Mouse (Mus musculus): ENCODE measurements around the gene Rbm38. TPM values are rescaled to one million over a fixed set of nuclear protein-coding genes. Genes with fewer than 3 reads are reported as not detected.
A peak's percentile ranks its signal among the peaks of the same experiment; 100 is the strongest.

Rbm38 gene
- total RNA-seq, 2 experiments from 2014 or later = 14.8 to 21.2 TPM

DNA sequence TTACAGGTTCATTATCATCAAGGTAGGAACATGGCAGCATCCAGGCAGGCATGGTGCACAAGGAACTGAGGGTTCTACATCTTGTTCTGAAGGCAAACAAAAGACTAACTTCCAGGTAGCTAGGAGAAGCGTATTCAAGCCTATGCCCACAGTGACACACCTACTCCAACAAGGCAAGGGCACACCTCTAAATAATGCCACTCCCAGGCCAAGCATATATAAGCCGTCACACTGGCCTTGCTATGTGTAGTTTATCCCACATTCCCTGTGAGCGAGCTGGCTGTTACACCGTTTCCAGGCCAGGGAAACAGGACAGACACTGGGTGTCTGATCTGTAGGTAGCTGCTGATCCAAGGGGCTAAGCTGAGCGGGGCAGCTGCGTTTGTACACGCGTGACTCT, 8.9 kb upstream of the Rbm38 start:
- no peak for DNase-seq (ENCODE audit: low spot score in 2 of 2)

DNA sequence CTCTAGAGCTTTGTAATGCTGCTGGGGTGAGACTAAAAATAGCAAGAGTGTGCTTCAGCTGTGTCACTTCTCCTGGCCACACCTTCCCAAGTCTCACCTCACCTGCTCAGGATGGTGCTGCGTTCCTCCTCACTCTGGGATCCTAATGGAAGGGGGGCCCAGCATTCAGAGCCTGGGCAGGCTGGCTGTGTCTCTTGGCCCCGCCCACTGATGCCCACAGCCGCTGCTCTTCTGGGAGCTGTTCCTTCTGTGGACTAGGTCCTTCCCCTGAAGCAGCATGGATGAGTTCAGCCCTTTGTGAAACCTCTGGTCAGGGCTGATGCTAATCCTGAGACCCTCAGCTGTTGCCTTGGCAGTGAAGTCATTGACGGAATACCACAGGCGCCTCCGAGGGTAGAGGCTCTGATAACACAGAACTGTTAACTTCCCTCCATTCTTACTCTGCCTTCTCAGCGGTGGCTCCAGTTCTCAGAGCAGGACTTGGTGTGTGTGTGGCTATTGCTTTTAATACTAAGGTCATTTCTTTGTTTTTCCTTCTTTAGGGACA, 5.5 kb upstream of the Rbm38 start:
- DNase-seq (ENCODE audit: low spot score in 2 of 2) = no peak

DNA sequence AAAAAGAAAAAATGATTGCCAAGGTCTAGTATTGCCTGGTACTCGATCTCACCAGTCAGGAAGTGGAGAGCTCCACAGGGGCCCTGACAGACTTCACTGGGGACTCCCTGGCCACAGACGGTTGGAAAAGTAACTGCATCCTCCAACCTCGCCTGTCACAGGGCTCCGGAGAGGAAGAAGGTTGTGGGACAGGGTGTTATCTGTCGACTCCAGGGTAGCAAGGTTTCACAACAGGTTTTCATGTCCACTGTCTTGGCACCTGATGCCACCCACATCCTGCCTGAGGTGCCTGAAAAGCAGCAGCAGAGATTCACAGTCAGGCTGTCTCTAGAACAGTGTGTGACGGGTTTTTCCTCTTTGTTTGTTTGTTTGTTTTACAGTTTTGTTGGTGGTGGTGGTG, 2.4 kb upstream of the Rbm38 start:
- no peak for DNase-seq (ENCODE audit: low spot score in 2 of 2)

DNA sequence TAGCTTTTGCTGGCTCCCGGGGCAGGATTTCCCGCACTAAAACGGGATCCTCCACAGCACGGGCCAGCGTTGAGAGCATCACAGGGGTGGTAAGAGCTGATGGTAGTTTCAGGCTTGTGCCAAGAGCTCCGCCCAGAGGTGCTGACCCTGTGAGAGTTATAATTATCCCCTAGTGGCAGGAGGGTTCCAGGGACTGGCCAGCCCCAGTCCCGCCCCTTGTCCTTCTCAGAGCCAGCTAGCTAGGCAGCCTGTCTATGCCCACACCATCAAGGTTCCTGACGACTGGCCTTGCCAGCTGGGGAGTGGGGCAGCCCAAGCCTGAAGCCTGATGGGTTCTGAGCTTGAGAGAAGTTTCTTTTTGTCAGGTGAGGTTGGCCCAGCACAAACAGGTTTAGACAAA, 1.7 kb upstream of the Rbm38 start:
- DNase-seq (ENCODE audit: low spot score in 2 of 2) = peak; percentile 41 to 59

DNA sequence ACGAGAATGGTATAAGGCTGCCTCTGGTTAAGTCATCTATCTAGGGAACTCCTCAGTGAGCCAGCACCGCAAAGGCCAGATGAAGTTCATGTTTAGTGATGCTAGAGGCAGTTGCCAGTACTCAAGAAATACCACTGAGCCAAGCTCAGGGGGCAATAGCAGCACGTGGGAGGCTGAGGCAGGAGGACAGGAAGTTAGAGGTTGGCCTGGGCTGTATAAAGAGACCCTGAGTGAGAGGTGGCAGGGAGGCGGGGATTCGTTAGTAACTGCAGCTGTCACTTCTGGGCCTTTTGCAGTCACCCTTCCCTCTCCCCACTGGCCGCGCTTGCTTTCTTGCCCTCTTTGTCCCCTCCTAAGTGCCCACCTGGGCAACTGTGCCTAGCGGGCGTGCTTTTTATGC, 976 bp upstream of the Rbm38 start:
- no peak for DNase-seq (ENCODE audit: low spot score in 2 of 2)

DNA sequence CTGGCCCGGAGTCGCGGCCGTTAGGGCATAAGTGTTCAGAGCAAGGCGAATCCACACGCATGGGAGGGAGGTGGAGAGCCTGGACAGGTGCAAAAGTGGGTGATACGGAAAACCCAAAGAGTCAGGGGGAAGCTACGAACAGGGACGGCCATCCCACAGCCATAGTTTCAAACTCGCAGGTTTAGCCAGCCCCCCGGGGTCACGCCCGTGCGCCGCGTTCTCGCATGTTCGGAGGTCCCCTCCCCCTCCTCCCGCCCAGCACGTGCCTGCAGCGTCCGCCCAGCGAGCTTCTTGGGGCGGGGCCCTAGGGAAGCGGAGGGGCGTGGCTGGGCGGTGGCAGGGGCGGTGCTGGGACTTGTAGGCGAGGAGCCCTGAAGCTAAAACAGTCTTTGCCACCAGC, 508 bp upstream of the Rbm38 start:
- peak; percentile 91 to 92 for DNase-seq (ENCODE audit: low spot score in 2 of 2)

DNA sequence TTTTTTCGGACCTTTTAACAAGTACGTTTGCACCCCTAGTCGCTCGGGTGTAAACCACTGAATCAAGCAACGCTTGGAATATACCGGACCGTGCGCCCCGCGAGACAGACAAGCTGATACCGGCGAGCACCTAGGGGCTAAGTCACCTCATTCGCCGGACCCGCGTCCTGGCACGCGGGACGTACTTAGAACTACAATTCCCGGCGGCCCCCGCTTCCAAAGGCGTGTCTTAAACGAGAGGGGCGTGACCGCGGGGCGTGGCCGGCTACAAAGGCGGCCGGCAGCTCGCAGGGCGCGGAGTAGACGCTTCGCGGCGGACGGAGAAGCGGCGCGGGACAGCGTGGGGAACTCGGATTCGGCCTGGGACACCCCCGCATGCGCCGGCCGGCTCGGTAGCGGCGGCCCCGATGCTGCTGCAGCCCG, 1.3 kb downstream of the Rbm38 start:
- DNase-seq (ENCODE audit: low spot score in 2 of 2) = peak; percentile 94 to 96

DNA sequence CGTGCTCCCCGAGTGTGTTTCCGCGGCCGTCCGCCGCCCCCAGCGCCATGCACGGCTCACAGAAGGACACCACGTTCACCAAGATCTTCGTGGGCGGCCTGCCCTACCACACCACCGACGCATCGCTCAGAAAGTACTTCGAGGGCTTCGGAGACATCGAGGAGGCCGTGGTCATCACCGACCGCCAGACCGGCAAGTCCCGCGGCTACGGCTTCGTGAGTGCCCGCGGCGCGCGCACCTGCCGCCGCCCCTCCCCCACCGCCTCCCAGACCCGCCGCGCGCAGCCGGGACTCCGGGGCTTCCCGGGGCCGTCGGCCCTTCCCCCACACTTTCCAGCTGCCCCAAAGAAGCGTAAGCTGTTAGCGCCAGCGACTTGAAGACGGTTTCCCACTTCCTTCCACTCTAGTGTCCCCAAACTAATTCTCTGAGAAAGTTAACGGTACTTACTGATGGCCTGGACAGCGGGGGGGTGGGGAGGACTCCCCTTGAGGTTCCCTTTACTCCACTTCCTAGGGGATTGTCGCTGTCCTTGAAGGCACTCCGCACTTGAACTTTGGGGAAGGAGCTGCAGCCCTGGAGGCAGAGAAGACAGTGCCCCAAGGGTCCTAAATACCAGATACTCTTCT, 1.9 kb downstream of the Rbm38 start:
- DNase-seq (ENCODE audit: low spot score in 2 of 2) = peak; percentile 41 to 44

DNA sequence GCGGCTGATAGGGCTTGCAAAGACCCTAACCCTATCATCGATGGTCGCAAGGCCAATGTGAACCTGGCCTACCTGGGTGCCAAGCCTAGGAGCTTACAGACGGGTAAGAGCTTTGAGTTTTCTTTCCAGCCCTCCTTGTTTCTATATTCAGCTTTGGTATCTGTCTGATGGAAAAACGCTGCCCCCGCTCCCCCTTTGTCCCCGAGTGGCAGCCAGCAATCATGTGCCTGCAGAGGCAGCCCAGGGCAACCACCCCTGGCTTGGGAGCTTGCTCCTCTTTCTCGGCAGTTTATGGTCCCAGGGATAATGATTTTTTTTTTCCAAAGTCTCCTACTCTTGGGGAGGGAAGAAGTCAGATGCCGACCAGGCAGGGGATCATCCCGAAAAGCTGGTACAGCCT, 2.5 kb downstream of the Rbm38 start:
- DNase-seq (ENCODE audit: low spot score in 2 of 2) = no peak

DNA sequence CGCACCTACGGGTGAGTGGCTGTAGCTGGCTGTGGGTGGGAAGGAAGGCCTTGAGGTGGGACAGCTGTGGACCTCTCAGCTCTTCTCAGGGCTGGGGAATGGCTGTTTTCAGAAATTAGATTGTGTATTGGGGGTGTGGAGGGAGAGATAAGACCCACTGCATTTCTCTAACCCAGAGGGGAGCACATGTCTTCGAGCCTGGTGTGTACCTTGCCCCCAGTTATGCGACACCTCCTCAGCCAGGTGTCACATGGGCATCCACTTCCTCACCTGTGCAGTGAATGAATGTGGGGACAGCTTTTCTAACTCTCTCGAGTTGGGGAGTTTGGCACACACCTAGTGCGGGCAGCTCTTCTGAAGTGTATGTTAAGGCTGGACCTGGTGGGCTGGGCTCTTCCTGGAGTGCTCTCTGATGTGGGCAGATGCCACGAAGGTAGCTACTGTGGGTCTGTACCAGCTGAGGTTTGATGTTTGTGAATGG, 3.1 kb downstream of the Rbm38 start:
- DNase-seq (ENCODE audit: low spot score in 2 of 2) = no peak

DNA sequence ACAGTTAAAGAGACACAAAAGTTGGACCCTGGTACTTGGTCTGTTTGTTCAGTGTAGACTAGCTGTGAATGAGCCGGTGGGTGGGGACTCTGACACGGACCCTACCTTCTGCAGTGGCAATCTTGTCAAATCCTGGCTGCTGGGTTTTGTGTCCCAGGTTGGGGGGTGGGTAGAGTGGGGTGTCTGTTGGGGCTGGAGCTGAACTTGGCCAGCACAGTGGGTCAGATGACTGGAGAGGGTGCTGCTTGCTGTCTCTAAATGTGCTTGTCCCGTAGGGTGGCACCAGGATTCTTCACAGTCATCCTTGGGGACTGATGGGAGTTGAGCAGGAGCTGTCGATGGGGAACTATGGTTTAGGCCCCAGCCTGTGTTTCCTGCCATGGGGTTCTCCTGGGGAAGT, 3.7 kb downstream of the Rbm38 start:
- DNase-seq (ENCODE audit: low spot score in 2 of 2) = no peak

DNA sequence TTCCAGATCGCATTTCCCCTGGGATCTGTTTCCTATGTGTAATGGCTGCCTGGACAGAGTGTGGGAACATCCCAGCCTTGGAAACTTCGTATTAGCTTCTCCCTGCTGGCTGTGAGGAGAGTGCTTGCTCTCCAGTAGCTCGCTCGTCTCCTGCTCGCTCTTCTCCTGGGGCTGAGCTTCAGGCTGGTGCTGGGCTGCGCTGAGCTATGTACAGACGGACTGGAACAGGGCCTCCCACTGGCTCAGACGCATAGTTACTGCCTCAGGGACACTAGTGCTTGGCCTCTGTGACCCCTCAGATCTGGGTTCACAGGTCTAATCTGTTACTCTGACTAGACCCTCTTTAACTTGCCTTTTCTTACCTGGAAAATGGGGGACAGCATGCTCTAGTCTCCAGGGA, 4.1 kb downstream of the Rbm38 start:
- DNase-seq (ENCODE audit: low spot score in 2 of 2) = no peak

DNA sequence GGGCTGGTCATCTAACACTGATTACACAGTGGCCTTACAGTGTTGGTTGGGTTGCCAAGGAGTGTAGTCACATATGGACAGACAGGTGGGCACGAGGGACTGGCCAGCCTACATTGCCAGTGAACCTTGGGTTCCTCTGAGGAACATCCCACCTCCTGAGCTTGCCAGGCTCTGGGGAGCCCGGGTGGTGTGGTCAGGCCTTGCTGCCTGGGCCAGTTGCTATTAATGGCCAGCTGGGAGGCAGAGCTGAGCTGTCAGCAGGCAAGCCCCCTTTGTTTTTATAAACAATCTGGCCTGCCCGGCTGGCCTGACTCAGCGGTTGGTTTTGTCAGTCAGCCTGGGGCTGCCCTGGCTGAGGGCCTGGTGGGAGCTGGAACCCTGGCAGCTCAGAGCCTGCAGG, 4.6 kb downstream of the Rbm38 start:
- DNase-seq (ENCODE audit: low spot score in 2 of 2) = no peak

DNA sequence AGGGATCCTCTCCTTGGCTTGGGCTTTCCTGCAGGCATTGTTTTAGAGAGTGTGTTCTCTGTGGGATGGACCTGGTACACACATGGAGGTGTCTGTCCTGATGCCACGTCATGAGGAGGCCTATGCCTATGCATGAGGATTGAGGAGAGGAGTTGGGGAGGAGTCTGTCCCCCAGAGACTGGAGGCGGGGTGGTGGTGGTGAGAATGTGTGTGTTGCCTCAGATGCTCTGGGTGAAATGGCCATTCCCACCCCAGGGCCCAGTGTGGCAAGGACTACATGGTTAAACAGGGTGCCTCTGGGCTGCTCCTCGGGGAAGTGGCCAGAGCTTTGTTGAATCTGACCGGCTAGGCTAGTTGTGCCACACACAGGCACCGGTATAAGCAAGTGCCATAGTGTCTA, 6.0 kb downstream of the Rbm38 start:
- DNase-seq (ENCODE audit: low spot score in 2 of 2) = no peak

DNA sequence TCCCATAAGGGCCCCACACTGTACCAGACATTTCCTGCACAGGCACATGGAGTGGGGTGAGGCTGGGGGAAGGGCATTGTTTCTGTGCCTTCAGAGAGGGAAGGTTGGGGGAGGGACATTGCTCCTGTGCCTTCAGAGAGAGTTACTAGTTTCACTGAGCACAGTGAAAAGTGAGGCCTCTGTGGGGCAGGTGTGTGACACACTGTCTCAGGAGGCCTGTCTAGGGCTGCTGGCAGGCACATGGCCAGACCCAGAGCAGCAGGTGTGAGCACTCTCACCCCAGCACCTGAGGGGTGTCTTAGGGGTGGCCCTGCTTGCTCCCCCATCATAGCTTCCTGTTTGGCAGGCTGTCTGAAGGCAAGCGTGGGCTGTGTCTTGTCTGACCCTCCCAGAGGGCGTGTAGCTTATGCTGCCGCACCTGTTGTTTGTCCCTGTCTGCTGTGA, 6.4 kb downstream of the Rbm38 start:
- no peak for DNase-seq (ENCODE audit: low spot score in 2 of 2)

DNA sequence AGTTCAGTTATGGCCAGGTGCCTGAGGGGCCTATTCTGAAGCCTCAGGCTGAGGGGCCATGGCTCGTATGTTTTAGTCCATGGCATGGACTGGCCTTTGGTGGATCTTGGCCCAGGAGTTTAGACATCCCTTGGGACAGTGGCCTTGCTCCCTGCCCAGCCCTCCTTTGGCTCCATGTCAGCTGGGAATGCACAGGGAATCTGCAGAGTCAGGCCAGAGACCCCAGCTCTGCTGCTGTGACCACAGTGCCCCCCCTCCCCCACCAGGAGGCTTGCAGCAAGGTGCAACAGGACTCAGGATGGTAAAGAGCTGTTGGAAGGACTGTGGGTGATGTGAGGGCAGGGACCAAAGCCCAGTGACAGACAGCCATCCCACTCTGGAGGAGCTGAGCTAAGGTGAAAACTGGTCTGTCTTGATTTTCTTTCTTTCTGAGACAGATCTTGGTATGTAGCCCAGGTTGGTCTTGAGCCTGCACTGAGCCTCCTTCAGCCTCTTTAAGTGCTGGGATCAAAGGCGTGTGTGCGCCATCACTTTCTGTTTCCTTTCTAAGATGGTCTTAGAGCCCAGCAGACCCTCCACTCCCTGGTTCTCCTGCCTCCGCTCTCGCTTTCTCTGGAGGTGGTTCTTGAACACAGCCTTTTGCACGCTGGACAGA, 7.0 kb downstream of the Rbm38 start:
- DNase-seq (ENCODE audit: low spot score in 2 of 2) = no peak

DNA sequence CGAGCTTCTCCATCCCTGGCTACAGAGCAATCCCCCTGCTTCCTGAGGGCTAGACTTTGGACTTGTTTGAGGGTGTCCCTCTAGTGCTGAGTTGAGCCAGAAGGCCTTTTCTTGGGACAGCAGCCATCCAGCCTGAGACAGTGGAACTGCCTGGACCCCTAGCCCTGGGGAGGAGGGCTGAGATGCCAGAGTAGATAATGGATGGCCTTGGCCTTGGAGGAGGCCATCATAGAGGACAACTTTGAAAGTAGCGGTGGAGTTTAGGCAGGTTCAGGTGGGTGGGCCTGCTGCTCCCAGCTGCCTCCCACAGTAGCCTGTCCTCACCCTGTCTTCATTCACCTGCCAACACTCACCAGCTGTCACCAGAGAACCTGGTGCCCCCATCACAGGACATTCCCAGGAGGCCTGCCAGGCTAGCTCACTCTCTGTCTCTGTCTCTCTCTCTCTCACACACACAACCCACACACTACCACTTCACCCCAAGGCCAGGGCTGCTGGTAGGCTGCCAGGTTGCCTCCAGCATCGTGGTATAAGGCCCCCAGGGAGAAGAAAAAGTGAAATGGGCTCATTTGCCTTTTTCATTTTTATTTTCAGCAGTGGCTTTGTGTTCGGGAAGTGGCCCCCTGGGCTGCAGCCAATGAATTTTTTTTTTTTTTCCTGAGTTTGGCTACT, 7.7 kb downstream of the Rbm38 start:
- no peak for DNase-seq (ENCODE audit: low spot score in 2 of 2)

DNA sequence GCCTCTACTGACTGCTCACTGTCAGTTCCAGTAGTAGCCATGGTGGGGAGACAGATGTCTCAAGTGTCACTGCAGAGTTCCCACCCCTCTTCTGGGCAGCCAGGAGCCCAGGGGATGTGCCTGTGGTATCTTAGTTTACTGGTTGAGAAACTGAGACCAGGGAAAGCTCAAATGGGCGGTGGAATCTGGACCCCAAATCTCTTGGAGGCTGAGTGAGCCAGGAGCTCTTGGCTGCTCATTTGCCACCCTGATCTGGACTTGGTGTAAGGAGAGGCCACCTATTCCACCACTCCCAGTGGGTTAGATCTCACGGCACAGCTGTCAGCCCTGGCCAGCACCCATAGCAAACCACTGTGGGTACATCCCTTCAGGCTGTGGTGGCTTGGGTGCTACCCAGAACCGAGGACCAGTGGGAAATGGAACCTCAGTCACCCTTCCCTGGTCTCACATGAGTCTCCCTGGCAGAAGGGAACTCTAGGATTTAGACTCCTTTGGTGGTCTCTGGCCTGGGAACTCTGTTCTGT, 8.3 kb downstream of the Rbm38 start:
- no peak for DNase-seq (ENCODE audit: low spot score in 2 of 2)

DNA sequence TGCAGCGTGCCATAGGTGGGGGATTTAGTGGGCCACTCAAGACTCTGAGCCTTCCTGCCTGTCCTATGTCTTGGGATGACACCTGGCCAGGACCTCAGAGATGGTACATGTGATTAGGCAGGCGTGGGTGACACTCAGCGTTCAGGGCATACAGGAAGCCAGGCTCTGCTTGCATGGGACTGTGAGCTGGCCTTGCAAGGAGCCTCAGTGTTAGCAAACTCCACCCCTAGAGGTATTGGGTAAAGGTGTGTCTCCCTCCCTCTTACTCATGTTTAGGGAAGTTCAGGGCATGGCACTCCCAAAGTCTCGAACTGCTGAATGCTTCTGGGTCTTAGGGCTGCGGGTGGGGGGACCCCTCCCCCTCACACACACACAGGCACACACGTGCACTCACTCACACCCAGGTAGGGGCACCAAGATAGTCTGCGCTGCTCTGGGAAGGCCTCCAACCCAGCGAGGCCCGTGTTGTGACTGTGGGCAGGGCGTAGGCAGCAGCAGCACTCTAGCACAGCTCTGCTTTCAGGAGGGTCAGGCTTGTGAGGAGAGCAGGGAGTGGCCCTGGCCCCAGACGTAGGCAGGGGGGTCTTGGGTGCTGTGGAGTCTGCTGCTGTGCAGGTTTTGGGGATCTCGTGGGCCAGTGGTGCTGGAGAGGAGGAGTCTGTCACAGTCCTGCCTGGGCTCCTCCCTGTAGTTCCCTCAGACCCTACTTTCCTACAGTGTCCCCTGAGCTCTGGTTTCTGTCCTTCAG, 10.5 kb downstream of the Rbm38 start:
- no peak for DNase-seq (ENCODE audit: low spot score in 2 of 2)

DNA sequence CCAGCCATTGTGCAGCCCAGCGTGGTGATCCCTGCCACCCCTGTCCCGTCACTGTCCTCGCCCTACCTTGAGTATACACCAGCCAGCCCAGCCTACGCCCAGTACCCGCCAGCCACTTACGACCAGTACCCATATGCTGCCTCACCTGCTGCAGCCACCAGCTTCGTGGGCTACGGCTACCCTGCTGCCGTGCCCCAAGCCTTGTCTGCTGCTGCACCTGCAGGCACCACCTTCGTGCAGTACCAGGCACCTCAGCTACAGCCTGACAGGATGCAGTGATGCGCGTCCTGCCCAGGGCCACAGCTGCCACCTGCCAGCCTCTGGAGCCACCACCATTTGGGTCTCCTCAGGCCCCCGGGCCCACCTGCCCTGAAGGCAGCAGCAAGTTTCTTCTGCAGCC, 13.2 kb downstream of the Rbm38 start:
- DNase-seq (ENCODE audit: low spot score in 2 of 2) = no peak

DNA sequence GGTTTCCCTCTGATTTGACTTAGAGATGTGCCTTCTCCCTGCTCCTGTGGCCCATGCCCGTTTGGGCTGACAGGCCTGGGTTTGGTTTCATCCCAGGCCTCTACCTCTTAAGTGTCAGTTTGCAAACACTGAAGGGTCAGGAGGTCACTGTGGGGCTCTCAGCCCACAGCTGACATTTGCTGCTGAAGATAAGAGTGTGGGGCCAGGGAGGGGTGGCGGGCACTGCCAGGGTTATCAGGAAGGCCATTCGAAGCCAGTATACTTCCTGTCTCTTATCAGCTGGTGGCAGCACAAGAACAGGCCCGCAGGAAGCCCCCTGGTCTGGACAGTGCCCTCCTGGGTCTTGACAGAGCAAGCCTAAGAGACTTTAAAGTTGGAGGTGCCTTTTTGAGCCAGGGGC, 14.7 kb downstream of the Rbm38 start:
- no peak for DNase-seq (ENCODE audit: low spot score in 2 of 2)
